Mouse (Mus musculus): Measurements from ENCODE around the gene Col13a1.

Col13a1 gene

DNA sequence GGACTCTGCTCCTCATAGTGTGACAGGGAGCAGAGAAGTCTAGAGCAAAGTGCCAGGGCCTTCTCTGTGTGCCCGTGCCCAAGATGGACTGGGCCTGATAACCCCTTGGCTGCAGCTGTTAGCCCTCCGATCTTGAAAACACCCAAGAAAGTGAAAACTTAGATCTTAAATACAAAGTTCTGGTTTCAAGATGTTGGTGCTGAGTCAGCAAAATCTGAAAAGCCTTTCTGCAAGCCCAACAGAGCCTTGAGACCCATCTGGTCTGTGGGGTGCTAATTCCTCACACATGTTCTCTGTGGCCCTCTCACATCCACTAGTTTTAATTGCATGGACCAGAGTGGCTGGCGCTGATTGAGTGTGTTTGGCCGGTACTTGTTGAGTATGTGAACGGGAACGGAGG, 49.0 kb downstream of the Col13a1 start:
- POLR2A ChIA-PET, result interaction anchor here in 3 of 4 experiments (0.6 to 2.8 kb wide), 5 partner anchors 10 to 493 kb away, joined by 3 to 8 read pairs (median 5); no protein-coding TSS in a partner anchor
- CTCF ChIA-PET, result interaction anchor here in 1 of 4 experiments (1.0 kb wide), 1 partner anchor 196 kb away, joined by 3 read pairs; no protein-coding TSS in a partner anchor

DNA sequence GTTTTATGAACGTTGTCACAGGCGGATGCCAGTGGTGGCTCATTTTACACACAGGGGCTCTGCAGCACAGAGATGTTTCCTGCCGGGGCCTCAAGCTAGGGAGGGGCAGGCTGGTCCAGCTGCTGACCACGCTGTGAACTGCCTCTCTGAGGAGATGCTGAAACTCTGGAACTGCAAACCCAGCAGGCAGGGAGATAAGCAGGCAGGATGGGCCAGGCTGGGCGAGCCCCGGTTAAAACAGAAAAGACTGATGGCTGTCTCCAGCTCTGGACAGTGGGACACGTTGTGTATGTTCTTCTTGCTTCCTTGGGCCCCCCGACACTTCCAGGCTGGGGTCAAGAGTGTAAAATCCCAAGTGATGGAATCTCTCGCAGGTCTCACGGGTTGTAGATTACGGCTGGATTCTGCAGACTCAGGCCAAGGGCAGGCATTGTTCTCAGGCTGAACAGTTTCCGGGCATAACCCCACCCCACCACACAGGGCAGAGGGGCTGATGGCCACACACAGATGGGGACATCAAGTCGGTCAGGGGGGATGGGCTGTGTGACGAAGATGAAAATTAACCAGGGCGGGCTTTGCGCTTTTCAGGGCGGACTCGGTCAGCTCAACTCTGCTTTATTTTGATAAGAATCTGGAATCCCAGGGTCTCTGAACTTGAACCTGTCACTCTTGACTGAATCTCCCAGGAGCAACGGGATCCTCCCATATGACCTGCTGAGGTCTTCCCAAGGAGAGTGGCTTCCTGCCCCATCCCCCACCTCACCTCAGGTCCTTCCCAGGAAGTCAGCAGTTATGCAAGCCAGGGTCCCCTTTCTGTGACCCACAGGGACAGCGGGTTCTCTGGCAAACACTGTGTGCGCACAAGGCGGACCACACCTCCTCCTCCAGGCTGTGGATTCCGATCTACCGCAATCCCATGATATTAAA, 49.9 kb downstream of the Col13a1 start:
- CTCF ChIA-PET, result interaction anchor here in 1 of 4 experiments (0.8 to 1.0 kb wide), 2 partner anchors 9 to 195 kb away, joined by 3 read pairs; no protein-coding TSS in a partner anchor
- POLR2A ChIA-PET, result interaction anchor here in 3 of 4 experiments (0.6 to 1.5 kb wide), 13 partner anchors 8 to 141 kb away, joined by 3 to 10 read pairs (median 3); no protein-coding TSS in a partner anchor

DNA sequence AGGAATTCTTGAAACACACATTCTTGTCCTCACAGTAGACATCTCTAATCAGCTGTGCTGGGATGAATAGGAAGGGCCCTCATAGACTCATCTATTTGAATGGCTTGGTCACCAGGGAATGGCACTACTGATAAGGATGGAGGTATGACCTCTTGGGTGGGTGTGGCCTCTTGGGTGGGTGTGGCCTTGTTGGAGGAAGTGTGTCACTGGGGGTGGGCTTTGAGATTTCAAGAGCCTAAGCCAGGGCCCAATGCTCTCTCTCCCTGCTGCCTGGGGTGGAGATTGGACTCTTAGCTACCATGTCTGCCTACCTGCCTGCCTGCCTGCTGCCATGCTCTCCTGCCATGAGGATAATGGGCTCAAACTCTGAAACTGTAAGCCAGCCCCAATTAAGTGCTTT, 53.2 kb downstream of the Col13a1 start:
- CTCF ChIA-PET, result interaction anchor here in 1 of 4 experiments (1.0 to 1.9 kb wide), 3 partner anchors 10 to 56 kb away, joined by 4 to 5 read pairs (median 4); no protein-coding TSS in a partner anchor

GRCm38 (mm10) chr10:61920655-61921365, 58.1 kb downstream of the Col13a1 start:
- CTCF ChIA-PET, result interaction anchor here in 2 of 4 experiments (0.6 to 1.8 kb wide), 5 partner anchors 14 to 1071 kb away, joined by 3 to 4 read pairs (median 3); no protein-coding TSS in a partner anchor
- POLR2A ChIA-PET, result interaction anchor here in 2 of 4 experiments (1.2 to 1.8 kb wide), 3 partner anchors 14 to 16 kb away, joined by 3 to 6 read pairs (median 4); no protein-coding TSS in a partner anchor

More for the DNA sequence above, 53.2 kb downstream of the Col13a1 start:
- POLR2A ChIA-PET, result interaction anchor here in 2 of 4 experiments (0.6 to 2.0 kb wide), 11 partner anchors 8 to 142 kb away, joined by 3 to 10 read pairs (median 3); partner anchors contain the start of gene H2afy2 (in 1 of the 2)

DNA sequence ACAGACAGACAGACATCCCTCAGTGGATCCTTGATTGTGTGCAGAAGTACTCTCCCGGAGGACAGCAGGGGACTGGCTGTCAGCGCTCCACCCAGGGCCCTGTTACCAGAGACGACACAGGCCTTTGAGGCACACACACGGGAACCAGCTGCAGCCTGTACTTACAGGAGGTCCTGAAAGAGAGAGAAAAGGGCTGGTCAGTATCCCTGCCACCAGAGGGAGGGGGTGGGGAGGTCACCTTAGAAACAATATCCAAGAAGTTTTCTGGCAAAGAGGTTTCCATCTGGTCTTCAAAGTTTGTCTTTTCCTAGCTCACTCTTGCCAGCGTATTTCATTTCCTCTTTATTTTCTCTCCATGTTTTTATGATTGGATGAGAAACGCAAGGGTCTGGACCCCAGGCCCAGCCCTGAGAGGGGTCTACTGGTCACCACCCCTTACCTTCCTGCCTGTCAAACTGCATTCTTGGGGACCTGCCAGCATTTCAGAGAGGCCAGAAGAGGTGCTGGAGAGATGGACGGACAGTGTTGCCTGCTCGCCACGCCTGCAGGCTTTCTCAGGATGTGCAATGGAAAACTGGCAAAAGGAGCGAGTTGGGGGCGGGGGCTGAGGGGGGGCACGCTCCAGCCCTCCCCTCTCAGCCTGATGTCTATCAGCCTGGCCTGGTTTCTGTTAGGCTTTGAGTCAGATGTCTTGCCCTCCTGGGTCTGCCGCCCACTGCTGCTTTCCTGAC, 58.8 kb downstream of the Col13a1 start:
- ChIA-PET CTCF (interaction anchor here in 2 of 4 experiments (0.6 to 1.8 kb wide), 5 partner anchors 14 to 1072 kb away, joined by 3 to 4 read pairs (median 3); no protein-coding TSS in a partner anchor), POLR2A (interaction anchor here in 2 of 4 experiments (1.2 to 1.8 kb wide), 3 partner anchors 15 to 17 kb away, joined by 3 to 6 read pairs (median 4); no protein-coding TSS in a partner anchor)

DNA sequence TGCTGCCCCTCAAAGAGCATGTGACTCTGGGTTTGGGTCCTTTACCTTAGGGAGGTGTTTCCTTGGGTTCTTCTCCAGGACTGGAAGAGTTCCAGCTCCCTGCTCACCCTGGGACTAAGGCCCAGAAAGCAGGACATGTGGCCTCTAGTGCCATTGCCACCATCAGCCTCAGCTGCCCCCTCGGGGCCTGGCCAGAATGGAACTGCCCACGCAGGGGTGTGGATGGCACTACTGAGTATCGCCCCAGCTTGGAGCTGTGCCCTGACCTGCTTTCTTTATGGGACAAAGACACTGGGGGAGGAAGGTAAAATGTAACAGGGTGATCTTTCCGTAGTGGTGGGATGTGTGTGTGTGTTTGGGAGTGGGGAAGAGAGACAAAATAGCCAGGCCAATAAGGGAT, 59.4 kb downstream of the Col13a1 start:
- POLR2A ChIA-PET, result interaction anchor here in 1 of 4 experiments (1.3 kb wide), 1 partner anchor 14 kb away, joined by 4 read pairs; no protein-coding TSS in a partner anchor
- CTCF ChIA-PET, result interaction anchor here in 2 of 4 experiments (1.3 to 1.8 kb wide), 2 partner anchors 13 to 14 kb away, joined by 3 to 4 read pairs; no protein-coding TSS in a partner anchor

DNA sequence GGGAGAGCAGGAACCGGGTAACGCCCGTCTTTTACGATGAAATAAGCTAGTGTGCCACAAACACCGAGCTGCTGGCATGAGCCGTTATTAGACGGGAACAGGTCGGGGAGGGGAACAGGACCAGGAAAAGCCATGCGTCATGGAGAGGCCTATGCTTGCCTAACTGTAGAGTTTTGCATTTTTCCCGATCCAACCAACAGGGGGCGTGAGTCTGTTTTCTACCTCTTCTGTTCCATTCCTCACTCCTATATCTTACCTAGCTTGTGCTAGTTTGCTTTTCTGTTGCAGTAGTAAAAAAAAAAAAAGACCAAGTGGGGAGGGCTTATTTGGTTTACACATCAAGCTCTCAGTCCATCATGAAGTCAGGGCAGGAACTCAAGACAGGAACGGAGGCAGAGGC, 61.8 kb downstream of the Col13a1 start:
- CTCF ChIA-PET, result interaction anchor here in 3 of 4 experiments (0.6 to 2.3 kb wide), 7 partner anchors 14 to 576 kb away, joined by 3 to 7 read pairs (median 4); no protein-coding TSS in a partner anchor
- POLR2A ChIA-PET, result interaction anchor here (0.6 to 2.9 kb wide), 8 partner anchors 9 to 443 kb away, joined by 3 to 11 read pairs (median 3); no protein-coding TSS in a partner anchor

- ChIA-PET POLR2A (interaction anchor here in 1 of 4 experiments (0.7 kb wide), 1 partner anchor 2000 kb away, joined by 3 read pairs; no protein-coding TSS in a partner anchor), CTCF (no interaction called here)
Observed at GRCm38 (mm10) chr10:61911770-61912169, 67.1 kb downstream of the Col13a1 start.

- CTCF ChIA-PET, result no interaction called here
- POLR2A ChIA-PET, result interaction anchor here in 1 of 4 experiments (0.9 to 1.5 kb wide), 2 partner anchors 17 to 23 kb away, joined by 3 read pairs; no protein-coding TSS in a partner anchor
Observed at GRCm38 (mm10) chr10:61909004-61909403, 69.9 kb downstream of the Col13a1 start.

DNA sequence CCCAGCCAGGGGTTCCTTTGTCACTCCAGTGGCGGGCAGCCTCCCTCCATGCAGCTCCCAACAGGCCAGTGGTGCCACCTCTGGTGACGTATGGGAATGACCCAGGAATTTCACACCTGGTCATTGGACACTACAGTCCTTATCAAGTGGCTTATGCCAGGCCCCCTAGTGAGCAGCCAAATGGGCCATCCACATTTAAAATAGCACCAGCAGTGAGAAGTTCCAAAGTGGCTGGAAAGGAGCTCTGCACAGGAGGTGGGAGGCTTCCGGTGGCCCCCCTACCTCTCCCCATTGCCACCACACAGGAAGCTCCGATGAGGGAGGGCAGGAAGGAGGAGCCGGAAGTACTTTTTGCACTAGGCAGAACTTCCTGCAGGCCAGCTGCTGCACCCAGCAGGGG, 72.7 kb downstream of the Col13a1 start:
- CTCF ChIA-PET, result interaction anchor here (0.5 to 1.7 kb wide), 29 partner anchors 9 to 300 kb away, joined by 3 to 10 read pairs (median 4); no protein-coding TSS in a partner anchor
- POLR2A ChIA-PET, result interaction anchor here in 3 of 4 experiments (0.7 to 2.9 kb wide), 24 partner anchors 10 to 356 kb away, joined by 3 to 13 read pairs (median 4); no protein-coding TSS in a partner anchor

GRCm38 (mm10) chr10:61905308-61905707, 73.6 kb downstream of the Col13a1 start:
- CTCF ChIA-PET, result interaction anchor here in 3 of 4 experiments (0.7 to 1.7 kb wide), 6 partner anchors 12 to 1018 kb away, joined by 3 to 10 read pairs (median 4); no protein-coding TSS in a partner anchor
- POLR2A ChIA-PET, result interaction anchor here in 2 of 4 experiments (1.0 to 2.8 kb wide), 8 partner anchors 14 to 357 kb away, joined by 3 to 9 read pairs (median 5); no protein-coding TSS in a partner anchor

DNA sequence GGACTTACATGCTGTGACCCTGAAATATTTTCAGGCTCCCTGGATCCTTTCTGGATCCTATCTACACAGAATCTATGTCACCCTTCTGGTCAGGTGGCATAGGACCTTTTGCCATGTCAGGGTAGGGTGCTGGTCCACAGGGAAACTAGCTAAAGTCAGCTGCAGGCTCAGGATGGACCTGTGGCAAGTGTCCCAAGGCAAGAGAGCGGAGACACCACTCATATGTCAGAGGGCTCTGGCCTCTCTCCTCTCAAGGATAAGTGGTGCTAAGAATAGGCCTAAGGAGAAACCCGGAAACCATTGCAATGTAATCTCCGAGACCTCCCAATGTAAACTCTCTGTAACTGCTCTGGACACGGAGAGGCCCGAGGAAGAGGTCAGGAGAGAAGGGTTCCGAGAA, 80.8 kb downstream of the Col13a1 start:
- ChIA-PET POLR2A (no interaction called here), CTCF (no interaction called here)

GRCm38 (mm10) chr10:61894564-61894963, 84.3 kb downstream of the Col13a1 start:
- ChIA-PET CTCF (interaction anchor here in 2 of 4 experiments (0.6 to 1.3 kb wide), 2 partner anchors 64 to 98 kb away, joined by 3 read pairs; no protein-coding TSS in a partner anchor), POLR2A (no interaction called here)

- ChIA-PET POLR2A (interaction anchor here in 3 of 4 experiments (0.6 to 1.8 kb wide), 6 partner anchors 9 to 176 kb away, joined by 3 to 8 read pairs (median 4); no protein-coding TSS in a partner anchor), CTCF (interaction anchor here in 2 of 4 experiments (0.5 to 2.1 kb wide), 2 partner anchors 15 to 254 kb away, joined by 6 read pairs; no protein-coding TSS in a partner anchor)
Observed at GRCm38 (mm10) chr10:61891138-61891537, 87.8 kb downstream of the Col13a1 start.

GRCm38 (mm10) chr10:61890294-61890693, 88.6 kb downstream of the Col13a1 start:
- ChIA-PET CTCF (interaction anchor here in 2 of 4 experiments (0.6 to 1.8 kb wide), 4 partner anchors 12 to 52 kb away, joined by 3 to 7 read pairs (median 4); no protein-coding TSS in a partner anchor), POLR2A (interaction anchor here in 3 of 4 experiments (0.6 to 1.9 kb wide), 8 partner anchors 9 to 177 kb away, joined by 3 to 8 read pairs (median 4); no protein-coding TSS in a partner anchor)

GRCm38 (mm10) chr10:61879427-61879826, 99.5 kb downstream of the Col13a1 start:
- ChIA-PET CTCF (interaction anchor here in 3 of 4 experiments (0.6 to 2.0 kb wide), 4 partner anchors 101 to 135 kb away, joined by 3 to 4 read pairs (median 4); no protein-coding TSS in a partner anchor), POLR2A (interaction anchor here in 1 of 4 experiments (0.6 to 1.4 kb wide), 2 partner anchors 10 to 247 kb away, joined by 4 to 7 read pairs; no protein-coding TSS in a partner anchor)

- ChIA-PET POLR2A (no interaction called here), CTCF (interaction anchor here in 3 of 4 experiments (0.6 to 2.0 kb wide), 9 partner anchors 12 to 416 kb away, joined by 3 to 17 read pairs (median 4); no protein-coding TSS in a partner anchor)
Observed at GRCm38 (mm10) chr10:61877787-61878186, 101.1 kb downstream of the Col13a1 start.
